Mouse (Mus musculus) lung, embryonic 15.5 days (tissue): ENCODE data around the gene Emsy. TPM values are rescaled to one million over a fixed set of nuclear protein-coding genes. Genes with fewer than 3 reads are reported as not detected.

Experiments
- ATAC-seq: fragments of 200-750 bp; cut with Nextera tagmentation; 2 replicates; pipeline ENCODE4 v1.8.0; 2017; ENCODE audit warnings: moderate number of reproducible peaks, borderline replicate concordance; ENCODE audit not compliant: low FRiP score, low TSS enrichment; ENCODE audit errors: extremely low read depth
- H3K27ac ChIP-seq: fragments of 300-500 bp; sonication (generic); 2 replicates; pipeline ENCODE4 v1.5.1; 2015; ENCODE audit warnings: moderate library complexity, mild to moderate bottlenecking, inconsistent platforms
- H3K27me3 ChIP-seq: fragments of 300-500 bp; sonication (generic); 2 replicates; pipeline ENCODE4 v1.6.1; 2015; ENCODE audit warnings: inconsistent platforms
- H3K36me3 ChIP-seq: fragments of 300-500 bp; sonication (generic); 2 replicates; pipeline ENCODE4 v1.6.1; 2015; ENCODE audit warnings: inconsistent platforms
- H3K4me1 ChIP-seq: fragments of 300-500 bp; sonication (generic); 2 replicates; pipeline ENCODE4 v1.6.1; 2015; ENCODE audit warnings: inconsistent platforms
- H3K4me2 ChIP-seq: fragments of 300-500 bp; sonication (generic); 2 replicates; pipeline ENCODE4 v1.6.1; 2015; ENCODE audit warnings: inconsistent platforms, mild to moderate bottlenecking, moderate library complexity
- H3K4me3 ChIP-seq: fragments of 300-500 bp; sonication (generic); 2 replicates; pipeline ENCODE4 v1.5.1; 2015; ENCODE audit warnings: mild to moderate bottlenecking, inconsistent platforms
- H3K9ac ChIP-seq: fragments of 300-500 bp; sonication (generic); 2 replicates; pipeline ENCODE4 v1.6.1; 2015; ENCODE audit warnings: inconsistent platforms
- H3K9me3 ChIP-seq: fragments of 300-500 bp; sonication (generic); 2 replicates; pipeline ENCODE4 v1.6.1; 2016; ENCODE audit warnings: inconsistent platforms
- WGBS: fragments of 180-500 bp; shearing (Covaris S2); methylation state at CpG from one replicate; pipeline ENCODE4 v1.1.7; 2015; 5-methylcytosine and 5-hydroxymethylcytosine counted together
- polyA plus RNA-seq: library from polyadenylated mRNA; unstranded; fragments of >200 nt; fragmentation: Nextera tagmentation; extraction: Ambion mirVana; gene quantifications from 2 replicates; pipeline ENCODE4 v1.2.1, GENCODE M21; 2015

Gene Emsy
- polyA plus RNA-seq, 1 experiment from 2014 or later: 25.6 TPM

- Histone ChIP-seq H3K4me2 (no peak overlapping the region), H3K36me3 (no peaks in the 10 kb centered on the region), H3K9me3 (no peaks in the 10 kb centered on the region), H3K4me1 (peaks cover 16% of the 10 kb centered on the region), H3K9ac (no peak overlapping the region), H3K27me3 (0 out of 2 replicates have a peak, but pooled peaks cover 2% of the 10 kb centered on the region), H3K4me3 (no peak overlapping the region), H3K27ac (no peak overlapping the region)
- no peak for ATAC-seq
- WGBS: 90% methylated on average over 1 of the region's 1 CpGs
Observed at GRCm38 (mm10) chr7:98690126-98690525, 33.5 kb upstream of the Emsy start.

- Histone ChIP-seq H3K4me3 (no peak overlapping the region; the same call in 1 of the 2 replicates), H3K4me1 (peaks cover 9% of the 10 kb centered on the region; the same call in 1 of the 2 replicates), H3K36me3 (no peaks in the 10 kb centered on the region), H3K9ac (no peak overlapping the region), H3K9me3 (no peaks in the 10 kb centered on the region), H3K27me3 (0 out of 2 replicates have a peak, but pooled peaks cover 3% of the 10 kb centered on the region), H3K27ac (no peak overlapping the region), H3K4me2 (peak overlapping the region; percentile 37)
- peak; percentile 80 for ATAC-seq
- WGBS: 18% methylated on average over 13 of the region's 13 CpGs
Observed at GRCm38 (mm10) chr7:98685895-98686294, 29.3 kb upstream of the Emsy start.

- Histone ChIP-seq H3K4me2 (no peak overlapping the region), H3K36me3 (no peaks in the 10 kb centered on the region), H3K4me1 (peaks cover 18% of the 10 kb centered on the region), H3K9ac (no peak overlapping the region), H3K9me3 (no peaks in the 10 kb centered on the region), H3K27ac (no peak overlapping the region), H3K27me3 (0 out of 2 replicates have a peak, but pooled peaks cover 3% of the 10 kb centered on the region), H3K4me3 (no peak overlapping the region)
- no peak for ATAC-seq
- 88% methylated on average over 10 of the region's 10 CpGs for WGBS
Observed at GRCm38 (mm10) chr7:98682821-98683220, 26.2 kb upstream of the Emsy start.

- no peaks in the 10 kb centered on the region for H3K9me3 ChIP-seq
- no peak for ATAC-seq
- H3K4me2 ChIP-seq: no peak overlapping the region
- no peak overlapping the region for H3K9ac ChIP-seq
- H3K36me3 ChIP-seq: no peaks in the 10 kb centered on the region
- H3K4me1 ChIP-seq: peaks cover 12% of the 10 kb centered on the region
- H3K4me3 ChIP-seq: no peak overlapping the region
- WGBS: 63% methylated on average over 2 of the region's 2 CpGs
- H3K27ac ChIP-seq: no peak overlapping the region
- 0 out of 2 replicates have a peak, but pooled peaks cover 3% of the 10 kb centered on the region for H3K27me3 ChIP-seq
Observed at GRCm38 (mm10) chr7:98680691-98681090, 24.1 kb upstream of the Emsy start.

DNA sequence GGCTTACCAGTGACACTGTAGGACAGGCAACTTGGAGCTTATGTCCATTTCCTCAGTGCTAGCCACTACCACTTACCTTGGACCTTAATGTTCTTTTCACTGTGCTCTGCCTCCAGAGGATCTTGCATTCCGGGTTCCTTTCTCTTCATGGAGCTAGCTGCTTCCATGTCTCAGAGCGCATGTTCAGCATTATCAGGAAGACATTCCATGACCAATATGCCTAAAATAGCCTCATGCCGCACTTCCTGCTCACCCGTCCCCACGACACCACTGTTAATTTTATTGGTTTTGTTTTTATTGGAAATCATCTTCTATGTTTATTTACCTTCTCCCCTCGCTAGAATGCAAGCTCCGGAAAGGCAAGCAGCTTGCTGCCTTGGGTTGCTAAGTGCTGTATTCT is 21.9 kb upstream of the Emsy start:
- Histone ChIP-seq H3K9me3 (no peaks in the 10 kb centered on the region), H3K4me2 (peak overlapping the region; percentile 24; the same call in 1 of the 2 replicates), H3K36me3 (no peaks in the 10 kb centered on the region), H3K9ac (no peak overlapping the region), H3K4me3 (no peak overlapping the region), H3K27ac (no peak overlapping the region), H3K27me3 (no peaks in the 10 kb centered on the region), H3K4me1 (peaks cover 9% of the 10 kb centered on the region; the same call in 1 of the 2 replicates)
- WGBS: 28% methylated on average over 7 of the region's 7 CpGs
- ATAC-seq: no peak

DNA sequence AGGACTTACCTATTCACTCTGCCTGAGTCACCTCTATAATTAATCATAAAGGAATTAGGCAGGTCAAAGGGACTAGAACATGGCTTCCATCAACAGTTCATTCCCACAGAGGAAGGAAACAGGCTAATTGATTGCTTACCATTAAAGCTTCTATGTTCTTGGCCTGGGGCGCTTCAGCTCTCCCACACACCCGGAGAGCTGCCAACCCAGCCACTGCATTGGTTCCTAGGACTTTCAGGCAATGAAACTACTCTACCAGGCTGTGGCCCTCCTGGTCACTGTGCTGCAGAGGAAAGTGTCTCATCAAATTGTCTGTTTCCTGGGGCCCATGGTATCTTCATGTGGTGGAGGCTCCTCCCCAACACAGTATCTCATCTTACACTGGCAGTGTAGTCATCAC is 20.9 kb upstream of the Emsy start:
- H3K27ac ChIP-seq: no peak overlapping the region
- H3K4me1 ChIP-seq: peaks cover 14% of the 10 kb centered on the region; the same call in 1 of the 2 replicates
- H3K9me3 ChIP-seq: no peaks in the 10 kb centered on the region
- ATAC-seq: no peak
- no peak overlapping the region for H3K9ac ChIP-seq
- no peak overlapping the region for H3K4me3 ChIP-seq
- 92% methylated on average over 2 of the region's 2 CpGs for WGBS
- H3K36me3 ChIP-seq: no peaks in the 10 kb centered on the region
- no peaks in the 10 kb centered on the region for H3K27me3 ChIP-seq
- no peak overlapping the region for H3K4me2 ChIP-seq

DNA sequence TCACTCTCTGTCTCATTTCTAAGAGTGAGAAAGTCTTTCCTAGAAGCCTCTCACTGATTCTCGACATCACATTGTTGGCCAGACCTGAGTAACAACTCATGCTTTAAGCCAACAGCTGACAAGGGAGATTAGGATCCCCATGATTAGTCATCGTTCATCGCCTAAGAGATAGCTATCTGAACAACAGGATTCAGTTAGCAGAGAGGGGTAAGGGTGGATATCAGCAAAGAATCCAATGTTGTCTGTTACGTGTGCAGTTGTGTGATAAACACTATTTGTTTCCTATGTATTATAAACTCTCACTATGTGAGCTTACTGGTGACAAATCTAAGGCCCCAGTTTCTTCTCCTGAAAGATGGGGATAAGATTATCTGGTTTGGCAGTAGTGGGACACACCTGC is 17.8 kb upstream of the Emsy start:
- H3K4me3 ChIP-seq: no peak overlapping the region
- H3K36me3 ChIP-seq: no peaks in the 10 kb centered on the region
- no peak for ATAC-seq
- 59% methylated on average over 4 of the region's 4 CpGs for WGBS
- no peaks in the 10 kb centered on the region for H3K9me3 ChIP-seq
- H3K27me3 ChIP-seq: no peaks in the 10 kb centered on the region
- no peak overlapping the region for H3K9ac ChIP-seq
- peaks cover 31% of the 10 kb centered on the region for H3K4me1 ChIP-seq
- no peak overlapping the region for H3K27ac ChIP-seq
- H3K4me2 ChIP-seq: no peak overlapping the region

DNA sequence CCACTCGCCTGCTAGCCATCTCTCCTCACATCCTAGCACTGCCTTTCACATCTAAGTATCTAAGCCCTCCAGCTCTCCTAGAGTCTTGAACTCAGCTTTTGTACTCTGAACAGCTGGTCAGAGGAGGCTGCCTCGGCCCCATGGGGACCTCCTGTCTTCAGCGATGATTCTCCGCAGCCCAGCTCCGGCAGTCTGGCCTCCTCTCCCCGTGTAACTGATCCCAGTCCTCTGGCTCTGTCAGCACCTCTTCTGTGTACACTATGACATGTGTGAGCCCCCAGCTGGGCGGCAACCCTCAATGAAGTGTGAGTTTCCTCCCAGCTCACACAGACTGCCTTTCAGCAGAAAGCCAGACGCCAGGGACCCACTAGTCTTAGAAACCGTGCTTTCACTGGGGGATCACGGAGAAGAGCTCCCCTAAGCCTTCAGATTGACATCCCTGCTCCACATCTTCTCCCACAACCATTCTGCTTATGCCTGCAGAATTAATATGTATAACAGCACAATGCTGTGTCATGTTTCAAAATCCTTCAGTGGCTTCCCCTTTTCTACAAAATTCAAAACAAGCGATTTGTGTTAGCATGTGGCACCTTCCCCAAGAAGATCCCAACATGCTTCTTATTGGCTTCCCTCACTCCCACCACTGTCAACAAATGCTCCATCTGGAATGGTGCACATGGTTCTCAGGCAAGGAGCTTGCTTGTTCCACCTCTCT is 15.8 kb upstream of the Emsy start:
- peak overlapping the region; percentile 12; the same call in 1 of the 2 replicates for H3K4me2 ChIP-seq
- H3K9me3 ChIP-seq: no peaks in the 10 kb centered on the region
- H3K4me3 ChIP-seq: no peak overlapping the region
- H3K4me1 ChIP-seq: peaks cover 22% of the 10 kb centered on the region
- H3K9ac ChIP-seq: no peak overlapping the region
- whole genome bisulfite sequencing: 25% methylated on average over 11 of the region's 11 CpGs
- peak; percentile 90 for ATAC-seq
- no peaks in the 10 kb centered on the region for H3K36me3 ChIP-seq
- H3K27ac ChIP-seq: peak overlapping the region; percentile 43
- H3K27me3 ChIP-seq: no peaks in the 10 kb centered on the region

GRCm38 (mm10) chr7:98671416-98671815 is 14.8 kb upstream of the Emsy start:
- H3K9ac ChIP-seq: no peak overlapping the region

GRCm38 (mm10) chr7:98670831-98671230 is 14.2 kb upstream of the Emsy start:
- H3K4me2 ChIP-seq: no peak overlapping the region
- 84% methylated on average over 4 of the region's 4 CpGs for WGBS
- no peak overlapping the region for H3K9ac ChIP-seq
- peaks cover 22% of the 10 kb centered on the region for H3K4me1 ChIP-seq
- H3K4me3 ChIP-seq: no peak overlapping the region
- H3K27me3 ChIP-seq: no peaks in the 10 kb centered on the region
- no peaks in the 10 kb centered on the region for H3K9me3 ChIP-seq
- no peaks in the 10 kb centered on the region for H3K36me3 ChIP-seq
- H3K27ac ChIP-seq: no peak overlapping the region
- no peak for ATAC-seq

More at GRCm38 (mm10) chr7:98671416-98671815, 14.8 kb upstream of the Emsy start:
- peaks cover 22% of the 10 kb centered on the region for H3K4me1 ChIP-seq
- H3K4me2 ChIP-seq: no peak overlapping the region
- H3K27ac ChIP-seq: peak overlapping the region; percentile 43
- H3K36me3 ChIP-seq: no peaks in the 10 kb centered on the region
- no peak for ATAC-seq
- 41% methylated on average over 9 of the region's 9 CpGs for WGBS
- H3K9me3 ChIP-seq: no peaks in the 10 kb centered on the region
- H3K27me3 ChIP-seq: no peaks in the 10 kb centered on the region
- no peak overlapping the region for H3K4me3 ChIP-seq

- Histone ChIP-seq H3K9me3 (no peaks in the 10 kb centered on the region), H3K27ac (no peak overlapping the region), H3K4me2 (no peak overlapping the region), H3K27me3 (no peaks in the 10 kb centered on the region), H3K36me3 (no peaks in the 10 kb centered on the region), H3K4me1 (peaks cover 36% of the 10 kb centered on the region), H3K4me3 (no peak overlapping the region), H3K9ac (no peak overlapping the region)
- ATAC-seq: no peak
- WGBS: 59% methylated on average over 6 of the region's 6 CpGs
Observed at GRCm38 (mm10) chr7:98667956-98668746, 11.6 kb upstream of the Emsy start.

DNA sequence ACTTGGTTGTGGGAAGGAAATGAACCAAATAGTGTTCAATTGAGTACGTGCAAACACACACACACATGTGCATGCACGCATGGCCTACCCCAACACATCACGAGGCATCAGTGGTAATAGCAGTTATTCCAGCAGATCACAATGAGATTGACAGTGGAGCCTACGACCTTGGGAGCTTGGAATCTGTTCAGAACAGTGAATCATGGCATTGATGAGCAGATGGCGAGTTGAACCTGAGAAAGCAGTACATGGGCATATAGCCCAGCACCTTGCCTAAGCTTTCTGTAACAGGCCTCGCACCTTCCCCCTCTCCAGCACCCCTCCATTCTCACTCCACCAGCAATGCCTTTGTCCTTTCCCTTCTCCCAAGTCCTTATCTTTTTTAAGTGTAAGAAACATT is 9.1 kb upstream of the Emsy start:
- ATAC-seq: no peak
- H3K4me3 ChIP-seq: no peak overlapping the region
- no peaks in the 10 kb centered on the region for H3K9me3 ChIP-seq
- H3K27me3 ChIP-seq: no peaks in the 10 kb centered on the region
- no peak overlapping the region for H3K27ac ChIP-seq
- no peak overlapping the region for H3K9ac ChIP-seq
- WGBS: 75% methylated on average over 6 of the region's 6 CpGs
- no peak overlapping the region for H3K4me2 ChIP-seq
- H3K36me3 ChIP-seq: peaks cover under 1% of the 10 kb centered on the region; the same call in 1 of the 2 replicates
- H3K4me1 ChIP-seq: peaks cover 19% of the 10 kb centered on the region
